In the genomic region with DNA sequence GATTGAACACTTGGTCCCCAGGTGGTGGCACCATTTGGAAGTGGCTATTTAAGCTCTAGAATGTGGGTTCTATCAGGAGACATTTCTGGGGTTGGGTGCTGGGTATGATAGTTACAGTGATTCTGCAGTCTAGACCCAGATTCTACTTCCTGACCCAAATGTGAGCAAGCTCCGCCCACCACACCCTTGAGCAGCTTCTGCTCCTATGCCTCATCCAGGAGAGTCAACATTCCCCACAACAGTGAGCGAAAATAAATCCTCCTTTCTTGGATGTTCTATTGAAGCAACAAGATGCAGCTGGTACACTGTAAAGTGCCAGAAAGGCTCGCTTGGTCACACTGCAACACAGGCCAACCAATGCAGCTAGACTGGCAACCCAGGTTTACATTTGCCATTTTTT, we compare ENCODE assay signal across 30 mouse cellular contexts. TPM values are rescaled to one million over a fixed set of nuclear protein-coding genes. Genes with fewer than 3 reads are reported as not detected.
DNase-seq lines count a peak whose midpoint lies in the region; ATAC-seq lines count a peak whose summit lies in the region.
"Had no signal": no experiment of that assay in that cellular context is flagged by ENCODE, and none has a peak within 500 bp of the region (broad histone marks: within the 10 kb centered on the region; RNA-seq: fewer than 3 reads in every experiment).

No protein-coding gene starts in this region.

- no peak for DNase-seq in frontal cortex, postnatal 14 days (ENCODE audit: low spot score in 2 of 2)
- peak; percentile 10 to 18 for DNase-seq in left cerebral cortex, adult 18-20 months (ENCODE audit: low spot score in 2 of 2)
- DNase-seq in left cerebral cortex, adult 11 months (ENCODE audit: low spot score), result no peak
- DNase-seq in thymus, postnatal 0 days (ENCODE audit: low spot score), result no peak
- DNase-seq: adrenal gland, adult 8-10 months; adrenal gland, postnatal 14 days; adrenal gland, postnatal 36 days; B cell, adult 2 months; cerebellum, adult 11 months; cerebellum, adult 18-20 months; cerebellum, adult 8-10 months; cerebellum, adult 9-11 months; cerebellum, postnatal 14 days; cerebellum, postnatal 36 days; embryo, embryonic 11 days had no signal

- ATAC-seq in frontal cortex, adult (ENCODE audit: low TSS enrichment), result peak; percentile 86
- ATAC-seq: activated CD4-positive, CD25-positive, alpha-beta regulatory T cell, adult 4 months; CD4-positive, CD25-positive, alpha-beta regulatory T cell, adult 4 months; forebrain, embryonic 14.5 days; forebrain, embryonic 16.5 days; Patski had no signal

RNA-seq across cellular contexts. Expression of a gene that starts 8.8 kb away (rescaled TPM):
- under 1 TPM; 0.40 to 0.49 TPM for total RNA-seq in left cerebral cortex, adult 18-20 months (2021)
- 0.12 and 0.20 TPM in 2 replicates for polyA plus RNA-seq in thymus, postnatal 0 days (2015; fragmentation: Nextera tagmentation; extraction: Ambion mirVana)
- total RNA-seq: adrenal gland, adult 18-20 months; adrenal gland, adult 8-10 months; adrenal gland, postnatal 14 days; adrenal gland, postnatal 36 days; CH12.LX; common myeloid progenitor, adult 5-6 weeks had no signal
- polyA plus RNA-seq: activated CD4-positive, CD25-positive, alpha-beta regulatory T cell, adult 4 months; CD4-positive, CD25-positive, alpha-beta regulatory T cell, adult 4 months; embryonic facial prominence, embryonic 11.5 days; erythroblast, embryonic 14.5 days; forebrain, embryonic 10.5 days; G1E had no signal

RNA-seq across cellular contexts. Expression of a gene that starts 45.4 kb away (rescaled TPM):
- 10 to 100 TPM; 24.9 to 29.8 TPM for total RNA-seq in left cerebral cortex, adult 18-20 months (2021)
- polyA plus RNA-seq in thymus, postnatal 0 days (2015; fragmentation: Nextera tagmentation; extraction: Ambion mirVana), result 3.0 and 3.2 TPM in 2 replicates
- polyA plus RNA-seq: erythroblast, embryonic 14.5 days had no signal

RNA-seq across cellular contexts. Expression of a gene that starts 48.5 kb away (rescaled TPM):
- total RNA-seq in left cerebral cortex, adult 18-20 months (2021), result not detected
- not detected in 2 replicates for polyA plus RNA-seq in thymus, postnatal 0 days (2015; fragmentation: Nextera tagmentation; extraction: Ambion mirVana)
- total RNA-seq: adrenal gland, adult 18-20 months; adrenal gland, adult 8-10 months; adrenal gland, postnatal 14 days; adrenal gland, postnatal 36 days; CH12.LX; common myeloid progenitor, adult 5-6 weeks had no signal
- polyA plus RNA-seq: activated CD4-positive, CD25-positive, alpha-beta regulatory T cell, adult 4 months; brain, embryonic 14.5 days; CD4-positive, CD25-positive, alpha-beta regulatory T cell, adult 4 months; erythroblast, embryonic 14.5 days; forebrain, embryonic 10.5 days; forebrain, embryonic 12.5 days; forebrain, embryonic 14.5 days; forebrain, embryonic 16.5 days; G1E; Patski had no signal

Comparison
In these comparisons a context has a peak if more than half of its experiments do, and no peak if none do; other contexts are left out.
1. DNase-seq: peak in left cerebral cortex, adult 18-20 months (2 of 2); none in frontal cortex, postnatal 14 days (0 of 2), left cerebral cortex, adult 11 months (single experiment) and thymus, postnatal 0 days (single experiment).